Mouse (Mus musculus) lung, adult 2 months (tissue): ENCODE data around the gene Tnfrsf18. TPM values are rescaled to one million over a fixed set of nuclear protein-coding genes. Genes with fewer than 3 reads are reported as not detected.

Experiments used
- DNase-seq: peaks from one replicate; pipeline ENCODE4 v3.0.0; 2022
- H3K4me1 ChIP-seq: fragments of 200-500 bp; 2 replicates; pipeline ENCODE4 v1.6.1; 2011; ENCODE audit warnings: low read length; ENCODE audit not compliant: control insufficient read depth, insufficient read depth
- H3K4me3 ChIP-seq: fragments of 200-500 bp; replicated peaks from 2 replicates; pipeline ENCODE3; 2011; ENCODE audit warnings: low read depth, mild to moderate bottlenecking, control low read depth, low read length; ENCODE audit errors: extremely low read depth
- CTCF ChIP-seq: fragments of 200-500 bp; IDR thresholded peaks from 2 replicates; pipeline ENCODE4 v1.5.1; 2011; ENCODE audit warnings: mild to moderate bottlenecking, low read length, control low read depth; ENCODE audit not compliant: insufficient read depth
- POLR2A ChIP-seq: fragments of 200-500 bp; IDR thresholded peaks from 2 replicates; pipeline ENCODE4 v1.6.1; 2011; ENCODE audit warnings: low read depth, mild to moderate bottlenecking, control low read depth, low read length, borderline replicate concordance; ENCODE audit errors: extremely low read depth
- WGBS: fragments of 180-500 bp; shearing (Covaris S2); methylation state at CpG from one replicate; pipeline ENCODE4 v1.1.7; 2018; 5-methylcytosine and 5-hydroxymethylcytosine counted together
- polyA plus RNA-seq: library from polyadenylated mRNA; depleted of rRNA; stranded (reverse); fragments of >200 nt; gene quantifications from 2 replicates; pipeline ENCODE4 v1.2.3, GENCODE M21; 2012; rRNA removed

The Tnfrsf18 gene
- polyA plus RNA-seq, 1 experiment = 4.3 TPM

DNA sequence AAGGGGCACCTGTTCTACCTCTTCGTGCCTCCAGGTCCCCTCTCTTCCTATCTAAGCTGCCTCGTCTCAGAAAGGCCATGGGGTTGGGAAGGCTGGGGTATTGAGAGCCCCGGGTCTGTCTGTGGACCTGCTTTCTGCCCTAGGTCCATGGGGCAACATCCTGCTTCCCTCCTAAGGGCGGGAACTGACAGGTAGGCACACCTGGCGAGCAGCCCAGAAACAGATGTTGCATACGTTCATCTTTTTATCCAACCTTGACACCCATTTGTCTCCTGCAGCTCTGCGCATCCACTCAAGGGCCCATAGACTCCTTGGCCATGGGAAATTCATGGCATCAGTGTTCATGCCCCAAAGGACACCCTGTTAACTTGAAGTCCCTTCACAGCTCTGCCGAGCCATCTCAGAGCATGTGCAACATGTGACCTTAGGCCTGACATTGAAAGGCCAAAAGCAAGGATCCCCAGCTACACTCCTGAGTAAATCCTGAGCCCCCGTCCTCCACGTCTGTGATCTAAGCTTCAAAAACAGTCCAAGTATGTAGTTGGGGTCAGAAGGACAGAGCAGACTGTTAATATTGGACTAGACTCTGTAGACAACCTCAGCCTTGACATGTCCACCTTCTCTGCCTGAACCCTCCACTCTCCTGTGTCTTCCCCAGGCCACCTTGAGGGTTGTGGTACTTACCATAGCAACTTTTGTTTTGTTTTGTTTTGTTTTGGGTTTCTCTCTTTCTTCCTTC is 39.4 kb downstream of the Tnfrsf18 start:
- H3K4me3 ChIP-seq = no peak overlapping the region
- H3K4me1 ChIP-seq = no peaks in the 10 kb centered on the region
- TF ChIP-seq POLR2A (no peak), CTCF (no peak)
- 89% methylated on average over 10 of the region's 10 CpGs for WGBS
- no peak for DNase-seq

DNA sequence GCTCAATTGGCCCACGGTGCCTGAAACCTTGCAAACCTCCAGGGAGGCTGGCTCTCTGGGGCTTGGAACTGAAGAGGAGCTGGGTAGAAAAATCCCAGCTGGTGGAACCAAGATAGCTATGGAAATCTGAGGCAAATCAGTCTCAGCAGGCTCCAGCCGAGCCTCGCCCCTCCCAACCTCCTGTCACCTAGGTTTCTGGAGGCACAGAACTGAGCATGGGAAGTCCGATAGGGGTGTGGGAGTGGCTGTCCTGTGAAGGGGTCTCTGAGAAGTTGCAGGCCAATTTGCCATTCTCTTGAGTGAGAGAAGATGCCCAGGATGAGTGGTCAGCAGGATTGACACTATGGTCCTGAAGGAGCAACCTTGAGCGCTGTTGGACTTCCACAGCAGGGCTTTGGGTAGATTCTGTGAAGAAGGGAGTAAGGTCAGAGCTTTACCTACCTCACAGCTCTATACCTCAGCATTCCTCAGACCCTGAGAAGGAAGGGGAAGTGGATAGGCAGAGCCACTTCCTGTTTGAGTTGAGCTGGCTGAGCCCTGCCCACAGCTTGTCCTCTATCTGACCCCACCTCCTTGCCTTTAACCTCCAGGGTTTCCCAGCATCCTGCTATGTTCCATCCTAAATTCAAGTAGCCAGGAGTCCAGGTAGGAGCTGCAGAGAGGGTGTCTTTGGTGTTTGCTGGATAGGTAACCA is 41.4 kb downstream of the Tnfrsf18 start:
- DNase-seq = no peak
- WGBS = 56% methylated on average over 5 of the region's 5 CpGs
- H3K4me3 ChIP-seq = no peak overlapping the region
- TF ChIP-seq CTCF = no peak
- TF ChIP-seq POLR2A = no peak
- H3K4me1 ChIP-seq = no peaks in the 10 kb centered on the region

DNA sequence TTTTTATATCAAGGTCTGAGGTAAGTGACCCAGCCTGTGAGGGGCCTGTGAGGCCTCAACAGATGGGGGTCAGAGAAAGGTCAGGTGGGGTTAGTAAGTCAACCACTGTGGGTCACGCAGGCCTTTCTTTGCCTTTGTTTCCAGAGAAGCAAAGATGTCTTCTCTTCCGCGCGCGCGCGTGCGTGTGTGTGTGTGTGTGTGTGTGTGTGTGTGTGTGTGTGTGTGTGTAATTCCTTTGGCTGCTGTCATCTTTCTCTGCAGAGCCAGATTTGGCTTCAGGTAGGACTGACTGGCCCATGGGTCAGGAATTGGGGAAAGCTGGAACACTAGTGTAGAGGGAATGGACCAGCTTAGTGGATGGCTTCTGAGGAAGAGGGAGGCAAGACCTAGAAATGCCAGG is 43.7 kb downstream of the Tnfrsf18 start:
- 92% methylated on average over 8 of the region's 8 CpGs for WGBS
- DNase-seq = no peak
- H3K4me1 ChIP-seq = no peaks in the 10 kb centered on the region
- no peak overlapping the region for H3K4me3 ChIP-seq
- TF ChIP-seq POLR2A (no peak), CTCF (no peak)

DNA sequence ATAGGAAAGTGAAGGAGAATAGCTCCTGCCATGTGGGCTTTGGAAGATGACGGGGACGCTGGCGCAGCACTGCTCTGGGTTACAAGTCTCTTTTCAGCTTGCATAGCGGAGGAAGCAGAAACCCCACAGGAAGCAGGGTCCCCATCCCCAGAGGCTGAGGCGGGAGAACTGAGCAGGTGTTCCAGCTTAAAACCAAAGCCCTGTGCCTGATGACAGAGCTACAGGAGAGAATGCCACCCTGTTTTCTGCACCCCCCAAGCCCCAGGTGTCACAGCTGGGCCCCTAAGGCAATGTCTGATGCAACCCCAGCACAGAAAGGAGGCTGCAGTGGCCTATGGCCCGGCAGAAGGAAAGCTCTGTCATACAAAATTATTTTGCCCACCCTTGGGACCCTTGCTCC is 44.3 kb downstream of the Tnfrsf18 start:
- TF ChIP-seq CTCF (no peak), POLR2A (no peak)
- DNase-seq = no peak
- H3K4me3 ChIP-seq = no peak overlapping the region
- 74% methylated on average over 6 of the region's 6 CpGs for WGBS
- H3K4me1 ChIP-seq = no peaks in the 10 kb centered on the region

DNA sequence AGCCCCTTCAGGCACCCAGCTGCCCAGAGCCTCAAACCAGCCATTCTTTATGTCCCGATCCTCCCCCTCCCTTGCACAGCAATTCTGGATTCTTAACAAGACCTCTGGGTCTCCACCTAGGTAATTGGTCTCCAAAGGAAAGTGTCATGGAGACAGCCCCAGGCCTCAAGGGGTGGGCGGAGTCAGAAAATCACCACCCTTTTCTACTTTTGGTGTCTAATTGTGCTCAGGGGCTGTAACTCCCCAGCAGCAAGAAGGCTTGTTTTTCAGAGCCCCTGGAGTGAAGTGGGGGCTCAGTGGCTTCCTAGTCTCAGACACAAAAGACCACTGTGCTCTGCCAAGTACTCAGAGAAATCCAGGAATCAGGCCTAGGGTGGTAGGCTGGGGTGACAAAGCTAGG is 44.8 kb downstream of the Tnfrsf18 start:
- TF ChIP-seq CTCF (no peak), POLR2A (no peak)
- Histone ChIP-seq H3K4me1 (no peaks in the 10 kb centered on the region), H3K4me3 (no peak overlapping the region)
- no peak for DNase-seq
- WGBS = 90% methylated on average over 2 of the region's 2 CpGs

DNA sequence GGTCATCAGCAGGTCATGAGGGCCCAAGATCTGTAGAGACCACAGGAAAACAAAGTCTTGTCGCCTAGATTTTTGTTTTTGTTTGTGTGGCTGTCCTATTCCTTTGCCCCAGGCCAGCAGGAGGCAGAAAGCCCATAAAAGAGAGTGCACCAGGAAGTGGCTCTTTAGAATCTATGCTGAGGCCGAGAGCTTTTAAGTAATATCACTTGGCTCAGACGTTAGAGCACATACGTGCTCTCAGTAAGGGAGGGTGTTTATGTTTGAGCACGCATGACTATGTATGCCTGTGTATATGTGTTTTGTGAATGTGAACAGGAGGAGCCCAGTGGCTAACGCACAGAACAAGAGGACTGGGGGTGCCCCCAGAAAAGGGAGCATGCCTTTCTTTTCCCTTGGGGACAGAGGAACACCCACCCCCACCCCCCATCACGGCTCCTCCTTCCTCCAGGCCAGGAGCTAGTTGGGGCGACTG is 51.0 kb downstream of the Tnfrsf18 start:
- no peak for TF ChIP-seq POLR2A
- no peak for TF ChIP-seq CTCF
- 11% methylated on average over 8 of the region's 8 CpGs for WGBS
- no peak for DNase-seq
- H3K4me3 ChIP-seq = peak overlapping the region; percentile 54
- H3K4me1 ChIP-seq = no peaks in the 10 kb centered on the region; the same call in 1 of the 2 replicates

DNA sequence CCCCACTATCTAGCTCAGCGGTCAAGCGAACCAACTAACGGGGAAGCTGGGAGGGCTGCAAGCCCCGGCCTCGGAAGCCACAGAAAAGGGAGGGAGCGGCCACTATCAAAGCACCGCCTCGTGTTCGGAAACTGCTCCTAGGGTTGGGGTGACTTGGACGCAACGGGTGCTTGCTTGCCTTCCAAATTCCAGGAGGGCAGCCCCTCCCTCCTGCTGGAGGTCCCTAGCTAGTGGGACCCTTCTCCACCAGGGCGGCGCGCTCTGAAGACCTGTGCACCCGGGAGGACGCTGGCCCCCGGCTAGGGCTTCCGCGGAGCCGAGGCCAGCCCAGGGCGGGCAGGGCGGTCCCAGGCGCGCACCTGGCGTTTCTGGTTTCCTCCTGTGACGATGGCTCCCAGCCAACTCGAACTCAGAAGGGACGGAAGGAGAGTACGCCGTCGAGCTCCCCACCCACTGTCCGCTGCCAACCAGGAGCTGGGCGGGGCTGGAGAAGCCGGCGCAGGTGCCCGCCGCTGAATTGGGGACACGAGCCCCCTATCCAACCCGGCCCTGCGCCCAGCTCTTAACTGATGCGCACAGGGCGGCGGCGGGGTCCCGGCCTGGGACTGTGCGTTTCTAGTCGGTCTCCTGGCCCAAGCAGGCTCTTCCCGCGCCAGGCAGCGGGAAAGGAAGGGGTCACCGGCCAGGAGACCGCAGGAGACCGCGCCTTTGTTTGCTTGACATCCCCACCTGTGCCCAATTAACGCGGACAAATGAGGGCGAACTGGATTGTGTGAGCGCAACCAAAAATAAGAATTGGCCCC is 51.7 kb downstream of the Tnfrsf18 start:
- peak; percentile 70 for DNase-seq
- TF ChIP-seq POLR2A (peak; percentile 56; the same call in 1 of the 2 replicates), CTCF (no peak)
- 2% methylated on average over 58 of the region's 58 CpGs for WGBS
- Histone ChIP-seq H3K4me1 (no peaks in the 10 kb centered on the region; the same call in 1 of the 2 replicates), H3K4me3 (peak overlapping the region; percentile 54)

Other genes starting within 250 kb of the Tnfrsf18 start
- 0.38 and 0.52 TPM in 2 replicates for gene Tmem88b, start 240.3 kb upstream of the Tnfrsf18 start, polyA plus RNA-seq
- gene Ankrd65, start 235.7 kb upstream of the Tnfrsf18 start, polyA plus RNA-seq = 15.7 and 17.3 TPM in 2 replicates
- 36.9 and 40.0 TPM in 2 replicates for gene Mrpl20, start 223.3 kb upstream of the Tnfrsf18 start, polyA plus RNA-seq
- 59.8 and 62.5 TPM in 2 replicates for gene Ccnl2, start 213.7 kb upstream of the Tnfrsf18 start, polyA plus RNA-seq
- gene Aurkaip1, start 194.9 kb upstream of the Tnfrsf18 start, polyA plus RNA-seq = 120 and 151 TPM in 2 replicates
- gene Mxra8, start 186.5 kb upstream of the Tnfrsf18 start, polyA plus RNA-seq = 994 and 1,263 TPM in 2 replicates
- gene Dvl1, start 178.8 kb upstream of the Tnfrsf18 start, polyA plus RNA-seq = 128 and 159 TPM in 2 replicates
- gene Tas1r3, start 162.8 kb upstream of the Tnfrsf18 start, polyA plus RNA-seq = 1.6 TPM in 2 replicates
- 30.3 and 33.3 TPM in 2 replicates for gene Cptp, start 156.7 kb upstream of the Tnfrsf18 start, polyA plus RNA-seq
- 26.7 and 27.3 TPM in 2 replicates for gene Ints11, start 156.6 kb upstream of the Tnfrsf18 start, polyA plus RNA-seq
- 82.2 and 88.0 TPM in 2 replicates for gene Pusl1, start 134.4 kb upstream of the Tnfrsf18 start, polyA plus RNA-seq
- 48.3 and 50.7 TPM in 2 replicates for gene Acap3, start 134.3 kb upstream of the Tnfrsf18 start, polyA plus RNA-seq
- gene Ube2j2, start 82.3 kb upstream of the Tnfrsf18 start, polyA plus RNA-seq = 62.0 and 65.4 TPM in 2 replicates
- 22.1 and 23.1 TPM in 2 replicates for gene C1qtnf12, start 63.8 kb upstream of the Tnfrsf18 start, polyA plus RNA-seq
- gene B3galt6, start 33.5 kb upstream of the Tnfrsf18 start, polyA plus RNA-seq = 6.1 and 7.4 TPM in 2 replicates
- gene Sdf4, start 33.3 kb upstream of the Tnfrsf18 start, polyA plus RNA-seq = 54.3 and 63.6 TPM in 2 replicates
- 5.4 and 7.3 TPM in 2 replicates for gene Tnfrsf4, start 12.3 kb upstream of the Tnfrsf18 start, polyA plus RNA-seq
- gene Ttll10, start 33.2 kb downstream of the Tnfrsf18 start, polyA plus RNA-seq = 5.8 and 7.2 TPM in 2 replicates
- 13.8 and 16.3 TPM in 2 replicates for gene 9430015G10Rik, start 83.8 kb downstream of the Tnfrsf18 start, polyA plus RNA-seq
- 0.32 and 2.7 TPM in 2 replicates for gene Rnf223, start 104.3 kb downstream of the Tnfrsf18 start, polyA plus RNA-seq
- gene Agrn, start 171.3 kb downstream of the Tnfrsf18 start, polyA plus RNA-seq = 190 and 214 TPM in 2 replicates
- gene Isg15, start 174.7 kb downstream of the Tnfrsf18 start, polyA plus RNA-seq = 8.1 and 12.2 TPM in 2 replicates
- gene AW011738, start 177.1 kb downstream of the Tnfrsf18 start, polyA plus RNA-seq = 4.6 and 5.1 TPM in 2 replicates
- gene Perm1, start 189.7 kb downstream of the Tnfrsf18 start, polyA plus RNA-seq = 2.0 and 6.0 TPM in 2 replicates
- gene Plekhn1, start 208.7 kb downstream of the Tnfrsf18 start, polyA plus RNA-seq = 61.9 and 78.1 TPM in 2 replicates
- 44.1 and 54.6 TPM in 2 replicates for gene Noc2l, start 209.8 kb downstream of the Tnfrsf18 start, polyA plus RNA-seq
- 0.22 and 2.9 TPM in 2 replicates for gene Samd11, start 229.5 kb downstream of the Tnfrsf18 start, polyA plus RNA-seq